Mouse (Mus musculus) MEL (cell line): Measurements from ENCODE around the gene Igf2r. TPM values are rescaled to one million over a fixed set of nuclear protein-coding genes. Genes with fewer than 3 reads are reported as not detected.
A peak's percentile ranks its signal among the peaks of the same experiment; 100 is the strongest.

ENCODE experiments used
- DNase-seq: peaks from one replicate; pipeline ENCODE4 v3.0.0; 2011; ENCODE audit warnings: low read depth, low spot score
- H3K27ac ChIP-seq: 2 replicates; pipeline ENCODE4 v1.5.1; 2012; ENCODE audit warnings: low read depth, mild to moderate bottlenecking, control low read depth, low read length, moderate library complexity; ENCODE audit not compliant: control insufficient read depth
- H3K27me3 ChIP-seq, 2 experiments: fragments of 150-350 bp in 1 of 2; sonication (generic) in 1 of 2; 2 replicates each; pipeline ENCODE4 v1.6.1; 2012; ENCODE audit warnings: low read length in 2 of 2, mild to moderate bottlenecking in 2 of 2, improper control_type of control experiment in 1 of 2, moderate library complexity in 1 of 2; ENCODE audit not compliant: insufficient read depth in 2 of 2, control insufficient read depth in 1 of 2
- H3K36me3 ChIP-seq, 2 experiments: 2 replicates each; pipeline ENCODE4 v1.6.1; 2012 to 2014; ENCODE audit warnings: low read length in 2 of 2, improper control_type of control experiment in 1 of 2, inconsistent platforms in 1 of 2, mild to moderate bottlenecking in 1 of 2; ENCODE audit not compliant: insufficient read depth in 2 of 2, control insufficient read depth in 1 of 2
- H3K4me1 ChIP-seq, 2 experiments: fragments of 150-350 bp in 1 of 2; sonication (generic) in 1 of 2; 2 replicates each; pipeline ENCODE4 v1.6.1; 2012; ENCODE audit warnings: low read length in 2 of 2, improper control_type of control experiment in 1 of 2, mild to moderate bottlenecking in 1 of 2; ENCODE audit not compliant: insufficient read depth in 2 of 2, control insufficient read depth in 1 of 2
- H3K4me3 ChIP-seq, 2 experiments: fragments of 150-350 bp in 1 of 2; sonication (generic) in 1 of 2; 2 replicates each; pipeline ENCODE4 v1.5.1; 2012; ENCODE audit warnings: low read depth in 2 of 2, low read length in 2 of 2, mild to moderate bottlenecking in 2 of 2, moderate library complexity in 2 of 2, control low read depth in 1 of 2, improper control_type of control experiment in 1 of 2; ENCODE audit not compliant: control insufficient read depth in 1 of 2, insufficient read depth in 1 of 2
- H3K79me2 ChIP-seq: 2 replicates; pipeline ENCODE4 v1.6.1; 2012; ENCODE audit warnings: mild to moderate bottlenecking, low read length, moderate library complexity; ENCODE audit not compliant: control insufficient read depth, poor library complexity, insufficient read depth
- H3K9ac ChIP-seq: 2 replicates; pipeline ENCODE4 v1.6.1; 2012; ENCODE audit warnings: low read depth, mild to moderate bottlenecking, control low read depth, low read length, moderate library complexity; ENCODE audit not compliant: control insufficient read depth, poor library complexity, severe bottlenecking
- H3K9me3 ChIP-seq: fragments of 150-350 bp; sonication (generic); replicated peaks from 2 replicates; pipeline ENCODE4 v1.6.1; 2012; ENCODE audit warnings: mild to moderate bottlenecking, low read length, improper control_type of control experiment, moderate library complexity; ENCODE audit not compliant: insufficient read depth
- BHLHE40 ChIP-seq: IDR thresholded peaks from 2 replicates; pipeline ENCODE4 v1.6.1; 2012; ENCODE audit warnings: low read depth, mild to moderate bottlenecking, inconsistent platforms, low read length, improper control_type of control experiment, borderline replicate concordance
- CHD2 ChIP-seq: IDR thresholded peaks from 2 replicates; pipeline ENCODE4 v1.6.1; 2011; ENCODE audit warnings: low read length, improper control_type of control experiment
- ELF1 ChIP-seq: IDR thresholded peaks from 2 replicates; pipeline ENCODE4 v1.6.1; 2014; ENCODE audit warnings: low read depth, mild to moderate bottlenecking, inconsistent platforms, low read length, improper control_type of control experiment, moderate library complexity
- EP300 ChIP-seq, 2 experiments: IDR thresholded peaks; 2 replicates each; pipeline ENCODE4 v1.6.1; 2011; ENCODE audit warnings: improper control_type of control experiment in 2 of 2, low read length in 2 of 2, low read depth in 1 of 2, mild to moderate bottlenecking in 1 of 2
- ETS1 ChIP-seq: IDR thresholded peaks from 2 replicates; pipeline ENCODE4 v1.6.1; 2012; ENCODE audit warnings: low read depth, mild to moderate bottlenecking, inconsistent platforms, low read length, improper control_type of control experiment, moderate library complexity
- GATA1 ChIP-seq: IDR thresholded peaks from 2 replicates; pipeline ENCODE4 v1.6.1; 2011; ENCODE audit warnings: low read depth, low read length, improper control_type of control experiment
- HCFC1 ChIP-seq: IDR thresholded peaks from 2 replicates; pipeline ENCODE4 v1.6.1; 2012; ENCODE audit warnings: low read depth, mild to moderate bottlenecking, inconsistent platforms, low read length, improper control_type of control experiment, moderate library complexity
- KAT2A ChIP-seq: conservative IDR thresholded peaks from 2 replicates; pipeline ENCODE4 v1.6.1; 2012; ENCODE audit warnings: low read depth, low read length, improper control_type of control experiment, inconsistent platforms
- MXI1 ChIP-seq: IDR thresholded peaks from 2 replicates; pipeline ENCODE4 v1.6.1; 2011; ENCODE audit warnings: mild to moderate bottlenecking, low read depth, low read length, improper control_type of control experiment
- NRF1 ChIP-seq: IDR thresholded peaks from 2 replicates; pipeline ENCODE4 v1.6.1; 2014; ENCODE audit warnings: low read depth, mild to moderate bottlenecking, inconsistent platforms, low read length, improper control_type of control experiment, moderate library complexity; ENCODE audit not compliant: poor library complexity, insufficient read depth, severe bottlenecking
- POLR2AphosphoS2 ChIP-seq: IDR thresholded peaks from 2 replicates; pipeline ENCODE4 v1.6.1; 2011; ENCODE audit warnings: low read length, improper control_type of control experiment
- RCOR1 ChIP-seq: IDR thresholded peaks from 2 replicates; pipeline ENCODE4 v1.6.1; 2012; ENCODE audit warnings: low read depth, mild to moderate bottlenecking, inconsistent platforms, low read length, improper control_type of control experiment
- SIN3A ChIP-seq: IDR thresholded peaks from 2 replicates; pipeline ENCODE4 v1.6.1; 2012; ENCODE audit warnings: low read length, improper control_type of control experiment, inconsistent platforms
- TAL1 ChIP-seq: IDR thresholded peaks from 2 replicates; pipeline ENCODE4 v1.6.1; 2012; ENCODE audit warnings: mild to moderate bottlenecking, inconsistent platforms, low read length, moderate library complexity, mixed read lengths
- TBP ChIP-seq: IDR thresholded peaks from 2 replicates; pipeline ENCODE4 v1.8.0; 2011; ENCODE audit warnings: low read depth, low read length, improper control_type of control experiment
- TCF12 ChIP-seq: IDR thresholded peaks from 2 replicates; pipeline ENCODE4 v1.6.1; 2014; ENCODE audit warnings: low read depth, mild to moderate bottlenecking, inconsistent platforms, low read length, improper control_type of control experiment, moderate library complexity
- UBTF ChIP-seq: IDR thresholded peaks from 2 replicates; pipeline ENCODE4 v1.6.1; 2012; ENCODE audit warnings: low read depth, mild to moderate bottlenecking, inconsistent platforms, low read length, improper control_type of control experiment, moderate library complexity, borderline replicate concordance; ENCODE audit not compliant: insufficient read depth
- USF1 ChIP-seq: IDR thresholded peaks from 2 replicates; pipeline ENCODE4 v1.6.1; 2014; ENCODE audit warnings: low read depth, mild to moderate bottlenecking, inconsistent platforms, low read length, improper control_type of control experiment, moderate library complexity
- USF2 ChIP-seq, 2 experiments: IDR thresholded peaks; 2 replicates each; pipeline ENCODE4 v1.6.1; 2011 to 2012; ENCODE audit warnings: improper control_type of control experiment in 2 of 2, low read length in 2 of 2, borderline replicate concordance in 1 of 2, inconsistent platforms in 1 of 2, low read depth in 1 of 2, mild to moderate bottlenecking in 1 of 2; ENCODE audit not compliant: insufficient read depth in 1 of 2
- ZC3H11A ChIP-seq: IDR thresholded peaks from 2 replicates; pipeline ENCODE4 v1.6.1; 2012; ENCODE audit warnings: low read depth, mild to moderate bottlenecking, inconsistent platforms, low read length, improper control_type of control experiment
- ZMIZ1 ChIP-seq: IDR thresholded peaks from 2 replicates; pipeline ENCODE4 v1.6.1; 2012; ENCODE audit warnings: low read depth, mild to moderate bottlenecking, inconsistent platforms, low read length, improper control_type of control experiment, moderate library complexity
- ZNF384 ChIP-seq: IDR thresholded peaks from 2 replicates; pipeline ENCODE4 v1.6.1; 2012; ENCODE audit warnings: low read depth, mild to moderate bottlenecking, inconsistent platforms, low read length, improper control_type of control experiment
- polyA plus RNA-seq, 2 experiments: library from polyadenylated mRNA; stranded (reverse) in 1 of 2; unstranded in 1 of 2; fragments of >175 nt in 1 of 2; fragments of >200 nt in 1 of 2; gene quantifications; 2 replicates each; pipeline versions ENCODE4 v1.2.1 to v1.2.4; 2012; ENCODE audit warnings: low replicate concordance in 2 of 2, low read depth in 1 of 2; ENCODE audit not compliant: insufficient read length in 2 of 2, insufficient read depth in 1 of 2, missing spikeins in 1 of 2
- total RNA-seq: library from RNA; depleted of rRNA; stranded (reverse); fragments of 300-350 nt; gene quantifications from 2 replicates; pipeline ENCODE4 v1.2.3, GENCODE M21; 2012

The Igf2r gene
- total and polyA plus RNA-seq, 3 experiments = 18.0 to 21.7 (median 18.3) TPM

- Histone ChIP-seq H3K27ac (peak overlapping the region; percentile 38; the same call in 1 of the 2 replicates), H3K79me2 (no peaks in the 10 kb centered on the region), H3K4me1 (peaks cover 15 to 29% of the 10 kb centered on the region in 2 experiments), H3K27me3 (no peaks in the 10 kb centered on the region), H3K9ac (no peak overlapping the region), H3K4me3 (no peak overlapping the region), H3K9me3 (no peaks in the 10 kb centered on the region), H3K36me3 (peaks cover 0 to 27% of the 10 kb centered on the region in 2 experiments; a peak in 3 of 4 replicates)
- TF ChIP-seq ELF1 (no peak), HCFC1 (no peak), BHLHE40 (no peak), ZNF384 (no peak), KAT2A (no peak), NRF1 (no peak), MXI1 (no peak), CHD2 (no peak), EP300 (IDR thresholded peaks at IDR 0.05; ENCODE audit: low read depth in 1 of 2, low read length in 2 of 2) (no peak)
- no peak for DNase-seq
Measured at GRCm38 (mm10) chr17:12724767-12725744, 44.4 kb downstream of the Igf2r start.

- no peaks in the 10 kb centered on the region for H3K9me3 ChIP-seq
- no peaks in the 10 kb centered on the region for H3K79me2 ChIP-seq
- TF ChIP-seq SIN3A (0 out of 2 replicates have a peak, but pooled peaks have one; percentile 31), UBTF (no peak), MXI1 (peak; percentile 58), TBP (no peak), TCF12 (peak; percentile 52; the same call in 1 of the 2 replicates), USF1 (no peak), RCOR1 (peak; percentile 48), ZMIZ1 (no peak), ETS1 (peak; percentile 62), ZC3H11A (no peak), EP300 (IDR thresholded peaks at IDR 0.05; ENCODE audit: low read depth in 1 of 2, low read length in 2 of 2) (peak; percentile 55 to 58), TAL1 (peak; percentile 73), USF2 (IDR thresholded peaks at IDR 0.05; ENCODE audit: borderline replicate concordance in 1 of 2, insufficient read depth in 1 of 2, low read depth in 1 of 2, low read length in 2 of 2) (no peak), KAT2A (no peak), POLR2AphosphoS2 (no peak), GATA1 (peak; percentile 76)
- H3K27ac ChIP-seq = peak overlapping the region; percentile 34; the same call in 1 of the 2 replicates
- peaks cover 15 to 29% of the 10 kb centered on the region in 2 experiments for H3K4me1 ChIP-seq
- peaks cover 0 to 27% of the 10 kb centered on the region in 2 experiments; a peak in 3 of 4 replicates for H3K36me3 ChIP-seq
- H3K27me3 ChIP-seq = no peaks in the 10 kb centered on the region
- H3K4me3 ChIP-seq = no peak overlapping the region
- no peak overlapping the region for H3K9ac ChIP-seq
- DNase-seq = peak; percentile 70
Measured at GRCm38 (mm10) chr17:12723986-12724766, 45.3 kb downstream of the Igf2r start.
